Mouse (Mus musculus): ENCODE data around the gene Slc25a33. TPM values are rescaled to one million over a fixed set of nuclear protein-coding genes. Genes with fewer than 3 reads are reported as not detected.

Slc25a33 gene
- total RNA-seq, 1 experiment from 2014 or later: 30.6 TPM

Small RNA genes within 50 kb of the gene (microRNA-seq; reads per million reads assigned to microRNA genes)
- 0.38 to 0.43 reads per million in 2 experiments for gene Gm47301

Other genes with a start within 250 kb of the Slc25a33 start
- 69.1 and 76.7 TPM in 2 replicates for gene Clstn1, start 187.8 kb downstream of the Slc25a33 start, total RNA-seq (2021)
- gene Pik3cd, start 71.7 kb downstream of the Slc25a33 start, total RNA-seq (2021): 4.4 and 19.1 TPM in 2 replicates
- 32.1 and 36.3 TPM in 2 replicates for gene Tmem201, start 36.2 kb downstream of the Slc25a33 start, total RNA-seq (2021)
- 24.7 and 29.6 TPM in 2 replicates for gene Spsb1, start 180.8 kb upstream of the Slc25a33 start, total RNA-seq (2021)
- 115 and 132 TPM in 2 replicates for gene H6pd, start 234.7 kb upstream of the Slc25a33 start, total RNA-seq (2021)

Data from adrenal gland, postnatal 14 days (tissue).